Mouse (Mus musculus): ENCODE measurements around the gene Pfn2. TPM values are rescaled to one million over a fixed set of nuclear protein-coding genes. Genes with fewer than 3 reads are reported as not detected.
"Not testable (repeated sequence)": the region's sequence is repeated elsewhere in the genome, so short reads cannot be mapped to it uniquely, and the experiment has no call there.

Pfn2 gene
- 100 to 1,000 TPM; 556 to 568 TPM for total RNA-seq (2021)

DNA sequence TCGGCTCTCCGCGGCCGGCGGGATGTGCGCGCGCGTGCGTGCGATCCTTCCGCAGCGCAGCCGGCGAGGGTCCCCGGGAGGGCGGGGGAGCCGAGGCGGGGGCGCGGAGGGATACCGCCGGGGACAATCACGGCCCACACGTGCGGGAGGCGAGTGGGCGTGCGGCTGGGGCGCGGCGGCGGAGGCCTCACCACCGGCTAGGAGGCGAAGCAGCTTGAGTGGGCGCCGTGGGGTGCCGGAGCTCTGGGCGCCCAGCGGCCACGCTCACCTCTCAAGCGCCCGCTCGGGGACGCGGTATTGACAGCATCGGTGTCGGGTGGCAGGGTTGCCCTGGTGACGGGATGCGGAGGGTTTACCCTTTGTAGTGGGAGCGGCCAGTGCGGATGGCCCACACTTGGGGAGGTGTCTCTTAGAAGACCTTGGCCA lies at the start of gene Pfn2:
Pfn2 (minus strand) TSS at position 320 of the 426 bp plus-strand sequence.
- DNase-seq (ENCODE audit: extremely low spot score in 1 of 2, low spot score in 2 of 2), result peak; percentile 77 to 94
- intact Hi-C loops (cut with DNase I), result loop anchor here (2.0 to 10.0 kb wide), 3 partner anchors 65 to 569 kb away; no protein-coding TSS in a partner anchor

DNA sequence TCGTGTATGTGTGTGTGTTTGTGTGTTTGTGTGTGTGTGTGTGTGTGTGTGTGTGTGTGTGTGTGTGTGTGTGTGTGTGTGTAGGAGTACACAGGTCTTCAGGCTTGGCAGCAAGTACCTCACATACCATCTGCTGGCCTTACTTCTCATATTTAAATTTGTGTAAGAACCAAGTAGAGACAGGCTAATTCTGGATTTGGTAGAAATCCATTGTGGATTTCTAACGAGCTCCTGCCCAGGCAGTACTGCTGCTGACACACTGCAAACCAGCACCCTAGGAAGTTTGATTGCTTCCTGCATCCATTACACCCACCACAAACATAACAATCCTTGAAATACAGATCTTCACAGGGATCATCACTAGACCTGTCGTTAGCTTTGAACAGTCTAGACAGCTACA lies 35.1 kb upstream of the Pfn2 start:
- peak in 1 of 2 experiments; percentile 34 for DNase-seq (ENCODE audit: extremely low spot score in 1 of 2, low spot score in 2 of 2)
- intact Hi-C loops (cut with DNase I), result no loop called here

DNA sequence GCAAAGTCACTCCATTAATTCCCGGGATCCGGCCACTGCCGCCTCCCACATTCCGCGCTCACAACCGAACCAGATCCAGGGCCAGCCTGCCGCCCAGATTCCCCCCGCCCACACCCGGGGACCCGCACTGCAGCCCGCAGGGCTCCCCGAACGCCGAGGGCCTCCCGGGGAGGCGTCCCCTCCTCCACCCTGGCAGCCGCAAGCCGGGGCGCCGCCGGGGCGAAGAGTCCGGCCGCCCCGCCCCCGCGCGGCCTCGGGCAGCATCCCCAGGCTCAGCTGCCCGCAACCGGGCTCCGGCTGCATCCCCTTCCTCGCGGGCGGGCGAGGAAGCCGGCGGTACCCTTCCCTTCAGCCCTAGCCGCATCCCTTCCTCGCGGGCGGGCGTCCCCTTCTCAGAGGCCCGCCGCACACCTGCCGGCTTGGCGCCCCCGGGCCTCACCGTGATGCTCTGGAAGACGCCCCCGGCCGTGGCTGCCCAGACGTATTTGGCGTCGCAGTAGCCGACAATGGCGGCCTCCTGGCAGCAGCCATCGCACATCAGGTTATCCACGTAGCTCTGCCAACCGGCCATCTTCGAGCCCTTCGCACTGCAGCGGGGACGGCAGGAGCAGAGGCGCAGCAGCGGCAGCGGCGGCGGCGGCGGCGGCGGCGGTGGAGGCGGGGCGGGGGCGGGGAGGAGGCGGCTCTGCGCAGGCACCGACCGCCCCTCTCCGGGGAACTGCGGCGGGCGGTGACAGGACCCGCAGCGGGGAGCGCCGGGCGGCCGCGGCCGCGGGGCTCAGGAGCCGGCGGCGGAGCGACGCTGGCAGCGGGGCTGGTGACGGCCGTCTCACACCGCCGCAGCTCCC lies 743 bp downstream of the Pfn2 start:
- DNase-seq (ENCODE audit: extremely low spot score in 1 of 2, low spot score in 2 of 2), result peak; percentile 56 to 77
- intact Hi-C loops (cut with DNase I), result loop anchor here (1.0 to 10.0 kb wide), 4 partner anchors 65 to 570 kb away; no protein-coding TSS in a partner anchor

DNA sequence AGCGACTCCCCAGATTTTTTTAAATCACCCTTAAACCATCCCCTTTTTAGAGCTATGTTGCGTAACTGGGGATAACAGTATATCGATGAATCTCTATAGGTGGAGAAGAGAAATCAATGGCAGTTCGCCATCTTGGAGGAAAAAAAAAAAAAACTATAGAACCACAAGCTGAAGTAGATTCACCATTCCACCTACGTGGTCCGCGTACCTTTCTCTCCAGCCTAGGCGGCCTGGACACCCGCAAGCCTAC lies 1.3 kb downstream of the Pfn2 start:
- DNase-seq (ENCODE audit: extremely low spot score in 1 of 2, low spot score in 2 of 2), result no peak
- intact Hi-C loops (cut with DNase I), result loop anchor here (1.0 to 10.0 kb wide), 4 partner anchors 66 to 570 kb away; no protein-coding TSS in a partner anchor

DNA sequence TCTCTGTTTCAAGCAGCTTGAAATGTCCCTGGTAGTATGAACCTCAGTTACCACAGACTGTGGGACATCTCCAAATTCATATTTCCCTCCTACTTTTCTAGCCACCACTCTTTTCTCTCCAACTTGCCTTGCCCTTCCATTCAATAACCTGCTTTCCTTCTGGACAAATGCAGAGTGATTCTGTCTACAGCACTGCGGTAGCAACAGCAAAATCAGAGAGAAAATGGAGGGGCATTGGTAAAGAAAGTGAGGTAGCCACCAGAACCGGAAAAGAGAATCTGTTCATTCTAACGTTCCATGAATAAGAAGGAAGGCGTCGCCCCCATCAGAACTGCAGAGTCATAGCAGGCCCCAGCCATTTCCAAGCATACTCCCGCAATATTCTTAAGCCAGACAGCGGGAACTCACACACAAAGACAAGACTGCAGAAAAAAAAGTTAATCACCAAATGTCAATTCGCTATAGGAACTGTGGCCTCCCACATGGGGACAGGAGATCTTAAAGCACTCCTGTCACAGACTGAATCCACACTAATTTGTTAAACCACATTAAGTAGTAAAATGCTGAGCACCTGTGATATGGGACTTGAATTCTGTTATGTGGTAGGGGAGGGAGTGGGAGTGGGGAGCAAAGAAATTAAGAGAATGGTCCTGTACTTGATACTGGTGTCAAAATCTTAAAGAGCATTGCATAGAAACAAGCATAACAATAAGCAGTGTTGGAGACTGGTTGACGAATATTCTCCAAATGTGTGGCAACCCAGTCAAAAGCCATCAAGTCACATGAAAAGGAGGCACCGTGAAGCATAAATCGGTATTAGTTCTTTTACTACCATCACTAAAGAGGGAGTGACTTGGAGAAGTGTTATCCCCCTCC lies 1.9 kb downstream of the Pfn2 start:
- intact Hi-C loops (cut with DNase I), result loop anchor here (1.0 to 10.0 kb wide), 4 partner anchors 66 to 571 kb away; no protein-coding TSS in a partner anchor
- DNase-seq (ENCODE audit: extremely low spot score in 1 of 2, low spot score in 2 of 2), result peak; percentile 30 to 59

DNA sequence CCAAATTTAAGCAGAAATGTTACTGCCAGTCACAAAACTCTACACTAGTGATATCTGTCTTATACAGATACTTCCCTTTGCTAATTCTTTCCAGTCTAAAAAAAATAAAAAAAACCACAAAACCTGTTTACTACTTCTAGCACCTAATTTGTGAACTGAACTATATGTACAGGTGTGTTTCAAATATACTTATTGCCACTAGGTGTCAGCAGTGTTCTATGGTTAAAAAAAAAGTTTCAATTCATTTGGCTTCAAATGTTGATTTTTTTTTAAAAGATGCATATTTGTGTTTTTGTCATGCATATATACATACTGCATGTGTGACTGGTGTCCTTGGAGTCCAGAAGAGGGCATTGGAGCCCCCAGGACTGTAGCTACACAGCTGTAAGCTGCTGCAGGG lies 4.1 kb downstream of the Pfn2 start:
- intact Hi-C loops (cut with DNase I), result loop anchor here (5.0 to 10.0 kb wide), 2 partner anchors 379 to 649 kb away; no protein-coding TSS in a partner anchor
- DNase-seq (ENCODE audit: extremely low spot score in 1 of 2, low spot score in 2 of 2), result no peak

DNA sequence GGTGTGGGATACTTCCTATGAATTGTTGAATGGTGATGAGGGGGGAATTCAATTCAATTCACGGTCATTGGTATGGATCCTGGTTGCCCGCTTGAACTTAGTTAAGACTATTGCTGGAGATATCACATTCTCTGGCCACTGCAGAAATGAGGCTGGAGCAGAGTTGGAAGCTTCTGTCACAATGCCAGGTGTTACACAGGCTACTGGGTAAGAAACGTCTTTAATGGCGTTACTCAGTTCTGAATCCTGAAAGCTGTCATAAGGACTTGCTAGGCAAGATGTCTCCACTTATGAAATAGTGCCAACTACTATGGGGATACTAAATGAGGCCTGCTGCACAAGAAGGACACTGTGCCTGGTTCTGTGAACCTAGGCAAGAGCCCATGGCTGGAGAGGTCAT lies 11.0 kb downstream of the Pfn2 start:
- DNase-seq (ENCODE audit: extremely low spot score in 1 of 2, low spot score in 2 of 2), result no peak
- intact Hi-C loops (cut with DNase I), result no loop called here

DNA sequence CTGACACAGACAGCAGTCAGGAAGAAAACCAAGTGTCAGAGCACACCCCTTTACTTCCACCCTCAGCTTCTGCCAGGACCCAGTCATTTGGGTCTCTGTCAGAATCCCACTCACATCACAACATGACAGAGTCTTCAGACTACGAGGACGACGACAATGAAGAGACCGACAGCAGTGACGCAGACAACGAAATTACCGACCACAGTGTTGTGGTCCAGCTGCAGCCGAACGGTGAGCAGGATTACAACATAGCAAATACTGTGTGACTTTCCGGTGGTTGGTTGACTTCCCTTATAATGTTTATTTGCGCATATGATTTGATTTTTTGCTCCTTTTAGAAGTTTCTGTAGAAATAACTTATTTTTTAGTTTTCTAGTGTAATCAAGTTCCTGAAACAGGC lies 14.3 kb downstream of the Pfn2 start:
- intact Hi-C loops (cut with DNase I), result no loop called here
- DNase-seq (ENCODE audit: extremely low spot score in 1 of 2, low spot score in 2 of 2), result no peak

DNA sequence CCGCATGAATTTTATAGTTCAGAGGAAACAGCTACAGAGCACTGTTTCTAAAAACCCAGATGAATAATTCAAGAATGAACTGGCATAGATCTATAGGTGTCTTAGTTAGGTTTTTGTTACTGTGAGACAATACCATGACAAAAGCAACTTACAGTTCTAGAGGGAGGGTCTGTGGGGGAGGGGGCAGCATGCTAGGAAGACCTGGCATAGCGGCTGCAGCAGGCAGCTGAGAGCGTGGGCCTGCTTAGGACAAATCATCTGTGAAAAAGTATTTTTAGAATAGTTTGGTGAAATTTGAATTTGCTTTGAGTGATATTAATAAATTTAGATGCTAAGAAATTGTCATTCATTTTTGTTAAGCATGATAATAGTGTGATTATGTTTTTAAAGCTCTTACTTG lies 22.0 kb downstream of the Pfn2 start:
- intact Hi-C loops (cut with DNase I), result no loop called here
- peak in 1 of 2 experiments; percentile 38 for DNase-seq (ENCODE audit: extremely low spot score in 1 of 2, low spot score in 2 of 2)

DNA sequence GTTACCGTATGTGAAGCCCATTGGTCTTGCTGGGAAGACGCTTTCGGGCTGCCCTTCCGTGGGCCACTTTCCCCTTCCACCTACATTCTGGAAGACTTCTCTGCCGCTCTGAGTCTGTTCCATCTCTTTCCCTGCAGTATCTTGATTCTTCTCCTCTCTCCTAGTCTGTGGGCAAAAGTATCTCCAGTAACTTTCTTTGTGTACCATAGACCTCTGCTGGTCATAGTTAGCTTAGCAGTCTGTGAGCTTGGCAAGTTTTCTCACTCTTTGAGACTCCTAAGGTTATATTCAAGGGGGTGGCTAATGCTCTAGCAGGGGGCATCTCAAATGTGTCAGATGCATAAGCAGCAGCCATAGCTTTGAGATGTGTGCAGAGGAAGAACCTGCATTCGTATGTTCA lies 32.4 kb downstream of the Pfn2 start:
- intact Hi-C loops (cut with DNase I), result no loop called here
- DNase-seq (ENCODE audit: extremely low spot score in 1 of 2, low spot score in 2 of 2), result no peak

DNA sequence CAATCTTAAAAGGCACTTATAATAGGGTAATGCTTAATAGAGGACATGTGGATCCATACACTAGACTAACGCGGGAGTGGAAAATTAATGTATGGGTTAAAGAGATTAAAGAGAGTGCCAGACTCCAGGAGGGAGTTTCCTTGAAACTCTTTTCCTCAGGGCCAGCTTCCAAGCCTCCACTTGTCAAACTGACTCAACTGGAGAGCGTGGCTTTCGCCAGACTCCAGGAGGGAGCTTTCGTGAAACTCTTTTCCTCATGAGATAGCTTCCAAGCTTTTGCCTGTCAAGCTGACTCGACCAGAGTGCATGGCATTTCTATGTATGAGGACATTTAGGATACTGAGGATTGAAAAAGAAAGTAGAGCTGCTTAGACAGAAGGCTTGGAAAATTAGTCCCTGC lies 52.8 kb downstream of the Pfn2 start:
- DNase-seq (ENCODE audit: extremely low spot score in 1 of 2, low spot score in 2 of 2); intact Hi-C loops (cut with DNase I): not testable (repeated sequence)

Other genes starting within 250 kb of the Pfn2 start
- 10 to 100 TPM; 22.5 to 25.4 TPM for gene Commd2, start 196.4 kb downstream of the Pfn2 start, total RNA-seq (2021)
- gene Ankub1, start 155.3 kb downstream of the Pfn2 start, total RNA-seq (2021), result not detected
- gene Rnf13, start 112.0 kb downstream of the Pfn2 start, total RNA-seq (2021), result 10 to 100 TPM; 56.7 to 76.2 TPM